Mouse (Mus musculus): ENCODE measurements at regions not wholly inside any gene's neighbourhood (a gene's known extent, or its start where the extent isn't known, plus 50 kb on each side); places are given as distances from the start of the nearest gene placed in this dataset.

DNA sequence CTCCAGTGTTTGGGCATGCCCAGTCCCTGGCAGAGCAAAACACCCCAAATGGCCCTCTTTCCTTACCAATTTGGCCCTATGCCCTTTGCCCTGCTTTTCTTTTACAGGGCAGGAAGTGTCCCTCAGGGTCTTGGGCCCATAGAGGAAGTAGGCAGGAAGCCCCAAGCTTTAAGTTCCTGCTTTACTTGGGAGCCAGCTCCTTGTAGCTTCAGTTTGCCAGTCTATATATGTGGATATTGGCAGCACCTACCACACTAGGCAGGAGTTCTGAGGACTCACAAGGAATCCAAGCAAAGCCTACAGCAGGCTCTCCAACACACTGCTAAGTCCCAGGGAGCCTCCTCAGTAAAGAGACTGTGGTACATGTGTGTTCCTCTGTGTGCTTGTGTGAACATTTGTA, 84.2 kb downstream of the Cstad start:
- TF ChIP-seq GATA4 (IDR thresholded peaks at IDR 0.05; ENCODE audit: insufficient replicate concordance, low read length): no peak

DNA sequence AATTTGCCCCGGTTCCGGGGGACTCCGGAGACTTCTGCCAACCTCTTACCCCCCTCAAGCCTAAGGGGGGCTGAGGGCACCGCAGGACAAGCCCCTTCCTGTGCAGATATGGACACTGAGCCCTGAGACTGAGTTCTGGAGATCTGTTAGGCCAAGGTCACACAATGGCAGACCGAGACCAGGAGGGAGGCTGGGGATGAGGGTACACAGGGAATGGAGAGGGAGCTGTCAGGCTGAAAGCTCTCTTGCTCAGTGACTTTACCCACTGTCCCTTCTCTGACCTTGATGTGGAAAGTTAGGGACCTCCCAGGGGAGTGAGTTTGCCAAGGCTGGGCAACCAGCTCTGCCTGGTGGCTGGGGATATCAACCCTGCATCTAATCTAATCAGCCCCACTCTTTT, 82.7 kb downstream of the Cstad start:
- TF ChIP-seq GATA4 (IDR thresholded peaks at IDR 0.05; ENCODE audit: insufficient replicate concordance, low read length): no peak

DNA sequence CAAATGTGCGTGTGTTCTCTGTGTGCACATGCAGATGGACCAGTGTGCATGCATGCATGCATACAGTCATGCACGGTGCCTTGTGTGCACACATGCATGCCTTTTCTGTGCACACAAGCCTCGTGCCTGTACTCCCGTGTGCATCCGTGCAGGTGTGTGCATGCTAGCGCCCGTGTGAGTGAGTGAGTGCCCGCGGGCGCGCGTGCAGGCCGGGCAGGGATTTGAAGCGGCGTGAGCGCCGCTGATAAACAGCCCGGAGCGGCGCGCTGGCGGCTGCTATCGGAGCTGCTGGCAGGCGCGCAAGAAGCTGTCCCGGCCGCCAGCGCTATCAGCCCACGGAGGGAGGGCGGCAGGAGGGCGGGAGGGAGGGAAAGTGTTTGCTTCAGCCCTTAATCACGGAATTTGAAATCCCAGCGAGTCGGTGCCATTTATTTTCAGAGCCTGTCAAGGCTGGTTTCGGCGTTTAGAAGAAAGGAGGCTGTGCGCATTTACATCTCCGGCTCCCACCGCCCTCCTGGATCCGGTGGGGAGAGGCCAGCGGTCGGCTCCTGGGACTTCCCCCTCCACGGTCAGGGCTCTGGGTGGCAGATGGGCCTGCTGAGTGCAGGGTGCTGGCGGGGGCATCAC, 82.1 kb downstream of the Cstad start:
- TF ChIP-seq GATA4 (IDR thresholded peaks at IDR 0.05; ENCODE audit: insufficient replicate concordance, low read length): peak; percentile 89; the same call in 1 of the 2 replicates

DNA sequence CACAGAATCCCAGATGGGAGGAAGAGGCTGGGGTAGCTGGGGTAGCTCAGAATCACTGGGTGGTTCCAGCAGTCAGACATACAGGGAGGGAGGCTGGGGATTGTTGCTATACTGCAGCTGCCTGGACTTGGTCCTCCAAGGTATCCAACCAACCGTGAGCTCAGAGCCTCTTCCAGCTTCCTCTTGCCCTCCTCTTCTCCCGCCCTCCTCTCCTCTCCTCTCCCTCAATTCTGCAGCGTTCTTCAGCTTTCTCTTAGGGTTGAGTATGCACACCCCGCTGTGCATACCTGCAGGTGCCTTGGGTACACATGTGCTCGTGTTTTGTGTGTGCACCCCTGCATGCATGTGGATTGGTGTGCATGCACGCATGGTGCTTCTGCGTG, 81.6 kb downstream of the Cstad start:
- no peak for TF ChIP-seq GATA4 (IDR thresholded peaks at IDR 0.05; ENCODE audit: insufficient replicate concordance, low read length)

DNA sequence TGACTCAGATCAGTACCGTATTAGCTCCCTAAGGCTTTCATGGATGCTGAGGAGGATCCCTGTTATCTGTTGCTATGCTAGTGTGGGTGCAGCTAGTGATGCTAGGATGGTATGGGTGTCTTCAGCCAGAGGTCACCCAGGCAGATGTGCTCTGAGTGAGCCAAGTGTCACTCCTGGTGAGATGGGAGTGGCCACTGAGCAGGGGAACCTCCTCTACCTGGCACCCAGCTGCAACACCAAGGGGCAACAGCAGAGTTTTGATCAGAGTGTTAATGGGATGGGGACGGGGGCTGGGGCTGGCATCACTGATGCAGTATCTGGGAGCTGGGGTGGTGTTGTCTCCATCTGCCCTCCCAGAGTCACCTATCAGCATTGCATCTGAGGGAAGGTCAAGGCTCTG, 81.0 kb downstream of the Cstad start:
- no peak for TF ChIP-seq GATA4 (IDR thresholded peaks at IDR 0.05; ENCODE audit: insufficient replicate concordance, low read length)

DNA sequence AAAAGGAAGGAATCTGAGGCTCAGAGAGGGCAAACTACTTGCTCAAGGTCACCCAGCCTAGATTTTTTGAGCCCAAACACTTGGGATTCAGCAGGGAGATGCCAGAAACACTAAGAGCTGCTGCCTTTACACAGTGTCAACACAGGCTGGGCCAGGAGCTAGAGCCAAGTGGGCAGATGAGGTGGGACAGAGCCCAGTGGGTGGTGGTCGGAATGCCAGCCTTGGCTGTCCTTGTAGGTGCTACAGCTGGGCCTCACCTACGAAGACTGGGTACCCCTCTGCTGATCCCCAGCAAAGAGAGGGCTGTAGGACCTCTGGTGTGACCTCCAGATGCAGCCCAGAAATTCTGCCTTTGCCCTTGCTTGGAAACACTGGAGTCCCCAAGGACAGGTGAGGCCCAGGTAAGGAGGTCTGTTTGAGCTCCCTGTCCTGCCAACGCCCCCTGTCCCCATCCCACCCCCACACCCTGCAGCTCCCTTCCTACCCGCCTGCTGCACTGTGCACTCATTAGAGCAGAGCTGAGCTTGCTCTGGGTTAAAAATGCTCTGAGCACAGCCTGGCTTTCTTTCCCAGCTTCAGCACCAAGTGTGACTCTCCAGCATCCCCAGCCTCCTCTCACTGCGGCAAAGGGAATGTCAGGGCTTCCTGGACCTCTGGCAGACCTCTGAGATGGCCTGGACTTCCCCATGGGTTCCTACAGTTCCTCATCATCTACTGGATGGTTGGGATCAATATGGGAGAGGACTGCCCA, 76.2 kb downstream of the Cstad start:
- TF ChIP-seq GATA4 (IDR thresholded peaks at IDR 0.05; ENCODE audit: insufficient replicate concordance, low read length): no peak

DNA sequence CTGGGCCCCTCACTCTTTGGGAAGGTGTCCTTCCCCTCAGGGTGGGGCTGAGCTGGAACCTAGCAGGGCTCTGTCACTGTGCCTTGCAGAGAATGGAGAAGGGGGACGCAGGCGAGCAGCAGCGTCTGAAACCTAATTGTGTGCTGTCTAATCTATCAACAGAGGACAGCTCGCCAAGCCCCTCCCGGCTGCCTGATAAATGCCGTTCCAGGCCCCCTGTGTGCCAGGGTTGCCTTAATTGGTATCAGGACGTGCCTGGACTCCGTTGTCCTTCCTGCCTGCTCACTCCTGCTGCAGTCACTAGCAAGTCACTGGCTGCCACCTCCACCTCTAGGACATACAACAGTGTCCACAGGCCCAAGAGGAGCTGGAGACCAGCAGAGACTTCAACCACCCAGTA, 72.6 kb downstream of the Cstad start:
- TF ChIP-seq GATA4 (IDR thresholded peaks at IDR 0.05; ENCODE audit: insufficient replicate concordance, low read length): no peak

DNA sequence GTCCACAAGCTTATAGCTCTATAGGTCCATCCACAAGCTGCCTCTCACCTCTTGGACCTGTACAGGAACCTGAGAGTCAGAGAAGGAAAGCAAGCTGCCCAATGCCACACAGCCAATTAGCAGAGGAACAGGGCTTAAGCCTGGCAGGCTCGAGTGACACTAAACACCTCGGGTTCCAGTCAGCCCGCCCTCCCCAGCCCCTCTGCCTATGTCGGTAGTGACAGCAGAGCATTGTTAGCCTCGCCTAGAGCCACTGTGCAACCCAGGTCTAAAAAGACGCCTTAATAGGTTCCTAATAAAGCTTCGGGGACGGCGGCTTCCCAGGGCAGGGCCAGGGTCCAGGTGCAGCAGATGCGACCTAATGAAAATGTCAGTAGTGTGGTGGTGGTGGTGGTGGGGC, 66.3 kb downstream of the Cstad start:
- TF ChIP-seq GATA4 (IDR thresholded peaks at IDR 0.05; ENCODE audit: insufficient replicate concordance, low read length): no peak

DNA sequence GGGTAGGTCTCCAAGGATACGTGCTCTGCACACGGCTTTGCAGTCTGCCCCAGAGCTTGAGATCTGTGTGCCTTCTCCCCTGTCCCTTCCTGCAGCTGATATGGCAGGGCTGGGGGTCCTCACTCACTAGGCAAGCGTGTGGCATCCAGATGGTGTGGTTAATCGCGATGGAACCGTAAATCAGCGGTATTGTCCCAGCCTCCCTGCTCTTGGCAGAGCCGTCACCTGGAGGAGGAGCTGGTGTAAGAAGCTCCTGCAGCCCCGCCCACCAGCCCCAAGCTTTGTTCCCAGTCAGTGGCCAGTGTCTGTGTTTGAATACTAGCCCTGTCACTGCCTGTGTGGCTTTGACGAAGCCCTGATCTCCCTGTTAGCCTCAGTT, 65.8 kb downstream of the Cstad start:
- TF ChIP-seq GATA4 (IDR thresholded peaks at IDR 0.05; ENCODE audit: insufficient replicate concordance, low read length): no peak

DNA sequence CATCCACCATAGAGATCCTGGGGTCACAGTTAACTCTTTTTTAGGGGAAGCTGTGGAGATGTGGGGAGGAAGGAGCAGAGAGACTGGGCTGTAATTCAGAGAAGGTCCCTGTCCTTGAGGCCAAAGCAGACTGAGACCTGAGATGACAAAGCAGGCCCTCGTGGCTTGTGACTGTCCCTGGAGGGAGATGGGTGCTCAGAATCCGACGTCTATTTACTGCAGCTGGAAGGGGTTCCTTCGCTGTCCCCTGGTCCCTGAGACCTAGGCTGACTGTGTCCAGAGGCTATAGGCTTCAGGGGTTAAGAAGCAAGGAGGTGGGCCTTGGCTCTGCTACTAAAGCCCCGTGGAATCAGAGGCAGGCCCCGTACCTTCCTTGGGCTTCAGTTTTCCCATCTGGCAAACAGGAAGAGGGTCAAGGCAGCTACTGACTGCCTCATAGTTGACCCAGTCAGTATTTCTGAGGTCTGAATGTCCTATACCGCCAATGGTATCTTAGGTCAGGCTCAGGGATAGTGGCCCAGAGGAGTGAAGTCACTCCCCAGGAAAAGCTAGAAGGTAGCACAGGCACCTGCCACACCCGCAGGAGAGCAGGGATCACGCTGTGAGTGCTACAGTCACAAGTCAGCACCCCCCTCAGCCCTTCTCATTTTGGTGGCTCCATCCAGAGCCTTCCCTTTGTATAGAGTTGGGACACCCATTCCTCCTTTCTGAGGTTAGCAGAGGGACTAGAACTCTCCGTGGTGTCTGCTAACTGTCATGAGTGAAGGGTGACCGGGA, 65.2 kb downstream of the Cstad start:
- TF ChIP-seq GATA4 (IDR thresholded peaks at IDR 0.05; ENCODE audit: insufficient replicate concordance, low read length): no peak

DNA sequence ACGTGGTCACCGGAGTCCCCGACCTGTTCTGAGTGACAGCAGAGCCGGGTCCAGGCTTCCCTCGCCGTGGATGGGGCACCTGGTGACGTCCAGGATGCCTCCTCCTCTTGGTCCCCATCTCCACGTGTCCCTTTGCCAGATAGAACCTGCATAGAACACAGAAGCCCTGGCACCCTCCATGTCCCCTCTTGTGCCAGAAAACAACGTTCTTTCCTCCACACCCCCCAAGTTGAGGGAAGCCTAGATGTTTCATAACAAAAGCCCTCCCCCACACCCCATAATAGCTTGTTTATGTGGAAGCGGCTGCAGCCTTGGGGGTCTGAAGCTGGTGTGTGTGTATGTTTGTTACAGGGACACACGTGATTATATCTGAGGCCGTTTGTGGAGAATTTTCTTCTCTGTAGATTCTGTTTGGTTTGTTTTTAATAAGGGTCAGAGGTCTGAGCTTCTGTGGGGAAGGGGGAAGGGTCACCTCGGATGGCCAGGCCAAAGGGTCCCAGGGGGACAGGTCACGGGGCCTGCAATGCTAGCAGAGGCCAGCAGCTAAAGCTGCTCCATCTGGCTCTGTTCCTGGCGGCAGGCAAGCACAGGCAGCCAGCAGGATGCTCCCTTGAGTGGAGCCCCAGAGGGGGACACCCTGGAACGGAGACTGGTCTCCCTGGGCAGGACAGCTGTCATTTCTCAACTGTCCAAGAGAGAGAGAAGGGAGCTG, 64.2 kb downstream of the Cstad start:
- 0 out of 2 replicates have a peak, but pooled peaks have one; percentile 1 for TF ChIP-seq GATA4 (IDR thresholded peaks at IDR 0.05; ENCODE audit: insufficient replicate concordance, low read length)

Data from liver, adult (tissue).